Mouse (Mus musculus) forebrain, embryonic 12.5 days (tissue): ENCODE results near the gene Faf1. TPM values are rescaled to one million over a fixed set of nuclear protein-coding genes. Genes with fewer than 3 reads are reported as not detected.
A peak's percentile ranks its signal among the peaks of the same experiment; 100 is the strongest.

ENCODE experiments used
- ATAC-seq: fragments of 200-750 bp; cut with Nextera tagmentation; 2 replicates; pipeline ENCODE4 v1.8.0; 2017; ENCODE audit warnings: moderate TSS enrichment; ENCODE audit not compliant: low FRiP score
- H3K27ac ChIP-seq: fragments of 300-500 bp; sonication (generic); 2 replicates; pipeline ENCODE4 v1.5.1; 2016; ENCODE audit warnings: mild to moderate bottlenecking
- H3K27me3 ChIP-seq: fragments of 300-500 bp; sonication (generic); 2 replicates; pipeline ENCODE4 v1.6.1; 2016; ENCODE audit warnings: mild to moderate bottlenecking
- H3K36me3 ChIP-seq: fragments of 300-500 bp; sonication (generic); replicated peaks from 2 replicates; pipeline ENCODE4 v1.6.1; 2016; ENCODE audit warnings: mild to moderate bottlenecking
- H3K4me1 ChIP-seq: fragments of 300-500 bp; sonication (generic); 2 replicates; pipeline ENCODE4 v1.6.1; 2016
- H3K4me2 ChIP-seq: fragments of 300-500 bp; sonication (generic); 2 replicates; pipeline ENCODE4 v1.6.1; 2016; ENCODE audit warnings: mild to moderate bottlenecking, moderate library complexity
- H3K4me3 ChIP-seq: fragments of 300-500 bp; sonication (generic); replicated peaks from 2 replicates; pipeline ENCODE4 v1.5.1; 2016; ENCODE audit warnings: mild to moderate bottlenecking
- H3K9ac ChIP-seq: fragments of 300-500 bp; sonication (generic); 2 replicates; pipeline ENCODE4 v1.6.1; 2016; ENCODE audit warnings: mild to moderate bottlenecking
- H3K9me3 ChIP-seq: fragments of 300-500 bp; sonication (generic); 2 replicates; pipeline ENCODE4 v1.6.1; 2016
- WGBS: fragments of 180-500 bp; shearing (Covaris S2); methylation state at CpG from one replicate; pipeline ENCODE4 v1.1.7; 2016; 5-methylcytosine and 5-hydroxymethylcytosine counted together
- polyA plus RNA-seq: library from polyadenylated mRNA; unstranded; fragments of >200 nt; fragmentation: Nextera tagmentation; extraction: Ambion mirVana; gene quantifications from 2 replicates; pipeline ENCODE4 v1.2.1, GENCODE M21; 2016

Gene Faf1
- polyA plus RNA-seq, 1 experiment from 2014 or later: 43.2 TPM

GRCm38 (mm10) chr4:109985424-109986172 is 309.2 kb downstream of the Faf1 start:
- H3K9ac ChIP-seq: peak overlapping the region; percentile 89
- H3K27me3 ChIP-seq: peaks cover 92% of the 10 kb centered on the region
- 6% methylated on average over 16 of the region's 16 CpGs for WGBS
- peak overlapping the region; percentile 94 for H3K27ac ChIP-seq
- H3K4me2 ChIP-seq: peak overlapping the region; percentile 67
- no peak for ATAC-seq
- peaks cover 34% of the 10 kb centered on the region for H3K4me1 ChIP-seq
- peak overlapping the region; percentile 66 for H3K4me3 ChIP-seq
- H3K9me3 ChIP-seq: no peaks in the 10 kb centered on the region
- H3K36me3 ChIP-seq: peaks cover 14% of the 10 kb centered on the region

- Histone ChIP-seq H3K4me2 (peak overlapping the region; percentile 67), H3K27ac (peak overlapping the region; percentile 94), H3K27me3 (peaks cover 87% of the 10 kb centered on the region), H3K9me3 (no peaks in the 10 kb centered on the region), H3K4me1 (peaks cover 34% of the 10 kb centered on the region), H3K36me3 (peaks cover 14% of the 10 kb centered on the region), H3K4me3 (no peak overlapping the region), H3K9ac (peak overlapping the region; percentile 42; the same call in 1 of the 2 replicates)
- ATAC-seq: no peak
- WGBS: 6% methylated on average over 9 of the region's 9 CpGs
Measured at GRCm38 (mm10) chr4:109986301-109986700, 309.9 kb downstream of the Faf1 start.

- Histone ChIP-seq H3K36me3 (peaks cover 9% of the 10 kb centered on the region), H3K4me1 (peaks cover 30% of the 10 kb centered on the region), H3K27ac (peak overlapping the region; percentile 94), H3K9ac (peak overlapping the region; percentile 42; the same call in 1 of the 2 replicates), H3K27me3 (peaks cover 82% of the 10 kb centered on the region), H3K4me2 (peak overlapping the region; percentile 67), H3K4me3 (no peak overlapping the region), H3K9me3 (no peaks in the 10 kb centered on the region)
- 5% methylated on average over 13 of the region's 13 CpGs for WGBS
- no peak for ATAC-seq
Measured at GRCm38 (mm10) chr4:109986748-109987355, 310.5 kb downstream of the Faf1 start.

- Histone ChIP-seq H3K4me2 (peak overlapping the region; percentile 37), H3K4me3 (no peak overlapping the region), H3K4me1 (peaks cover 21% of the 10 kb centered on the region), H3K27ac (0 out of 2 replicates have a peak overlapping the region, but pooled peaks have one; percentile 11), H3K9me3 (no peaks in the 10 kb centered on the region), H3K27me3 (peaks cover 81% of the 10 kb centered on the region), H3K36me3 (0 out of 2 replicates have a peak, but pooled peaks cover under 1% of the 10 kb centered on the region), H3K9ac (no peak overlapping the region)
- no peak for ATAC-seq
- WGBS: 4% methylated on average over 18 of the region's 20 CpGs
Measured at GRCm38 (mm10) chr4:109987560-109988362, 311.4 kb downstream of the Faf1 start.

GRCm38 (mm10) chr4:109988411-109988810 is 312.0 kb downstream of the Faf1 start:
- no peak overlapping the region for H3K9ac ChIP-seq
- H3K9me3 ChIP-seq: no peaks in the 10 kb centered on the region
- H3K4me1 ChIP-seq: peaks cover 21% of the 10 kb centered on the region
- H3K36me3 ChIP-seq: no peaks in the 10 kb centered on the region
- no peak for ATAC-seq
- peak overlapping the region; percentile 37 for H3K4me2 ChIP-seq
- 26% methylated on average over 4 of the region's 5 CpGs for WGBS
- H3K27me3 ChIP-seq: peaks cover 82% of the 10 kb centered on the region
- no peak overlapping the region for H3K4me3 ChIP-seq
- H3K27ac ChIP-seq: no peak overlapping the region

GRCm38 (mm10) chr4:109989213-109989612 is 312.8 kb downstream of the Faf1 start:
- 44% methylated on average over 6 of the region's 6 CpGs for WGBS

GRCm38 (mm10) chr4:110006044-110006443 is 329.7 kb downstream of the Faf1 start:
- Histone ChIP-seq H3K9me3 (no peaks in the 10 kb centered on the region), H3K4me2 (no peak overlapping the region), H3K27ac (no peak overlapping the region), H3K27me3 (no peaks in the 10 kb centered on the region), H3K9ac (no peak overlapping the region), H3K4me1 (no peaks in the 10 kb centered on the region), H3K4me3 (no peak overlapping the region), H3K36me3 (no peaks in the 10 kb centered on the region)
- no peak for ATAC-seq
- 100% methylated on average over 1 of the region's 1 CpGs for WGBS

More at GRCm38 (mm10) chr4:109989213-109989612, 312.8 kb downstream of the Faf1 start:
- H3K27ac ChIP-seq: no peak overlapping the region
- peaks cover 21% of the 10 kb centered on the region for H3K4me1 ChIP-seq
- H3K36me3 ChIP-seq: no peaks in the 10 kb centered on the region
- no peak overlapping the region for H3K4me3 ChIP-seq
- peaks cover 81% of the 10 kb centered on the region for H3K27me3 ChIP-seq
- H3K9ac ChIP-seq: no peak overlapping the region
- ATAC-seq: no peak
- no peak overlapping the region for H3K4me2 ChIP-seq
- H3K9me3 ChIP-seq: no peaks in the 10 kb centered on the region

Other genes starting within 250 kb of the Faf1 start
- gene Rnf11, start 191.9 kb upstream of the Faf1 start, polyA plus RNA-seq: 49.1 and 53.8 TPM in 2 replicates
- not detected in 2 replicates for gene 4930522H14Rik, start 145.3 kb upstream of the Faf1 start, polyA plus RNA-seq
- 12.6 and 13.9 TPM in 2 replicates for gene Cdkn2c, start 9.4 kb upstream of the Faf1 start, polyA plus RNA-seq